Mouse (Mus musculus) cortical plate, adult 2 months (tissue): ENCODE results near the gene Narfl.

Experiments
- CTCF ChIP-seq: fragments of 200-500 bp; IDR thresholded peaks from 2 replicates; pipeline ENCODE4 v1.5.1; 2011; ENCODE audit warnings: mild to moderate bottlenecking, control low read depth, low read length; ENCODE audit not compliant: insufficient read depth; ENCODE audit errors: extremely low read depth
- POLR2A ChIP-seq: fragments of 200-500 bp; IDR thresholded peaks from 2 replicates; pipeline ENCODE4 v1.6.1; 2011; ENCODE audit warnings: mild to moderate bottlenecking, low read length, control low read depth; ENCODE audit not compliant: insufficient read depth; ENCODE audit errors: extremely low read depth

GRCm38 (mm10) chr17:25791843-25792527 lies 18.4 kb downstream of the Narfl start:
- no peak for TF ChIP-seq CTCF
- peak; percentile 86 for TF ChIP-seq POLR2A
